Mouse (Mus musculus): Measurements from ENCODE around the gene Zbtb44. TPM values are rescaled to one million over a fixed set of nuclear protein-coding genes. Genes with fewer than 3 reads are reported as not detected.

The Zbtb44 gene
- polyA plus RNA-seq, 1 experiment from 2014 or later: 10.2 TPM

- Histone ChIP-seq H3K4me2 (ENCODE audit: low read length) (no peak overlapping the region), H3K4me3 (ENCODE audit: low read depth, low read length) (no peak overlapping the region), H3K27me3 (replicated peaks; ENCODE audit: control insufficient read depth, insufficient read depth, low read length) (no peaks in the 10 kb centered on the region), H3K4me1 (replicated peaks; ENCODE audit: control insufficient read depth, insufficient read depth, low read length) (peaks cover 6% of the 10 kb centered on the region; the same call in 1 of the 2 replicates), H3K27ac (ENCODE audit: low read depth) (no peak overlapping the region), H3K9me3 (ENCODE audit: control insufficient read depth, low read length) (no peaks in the 10 kb centered on the region), H3K36me3 (ENCODE audit: control insufficient read depth, insufficient read depth, low read length) (no peaks in the 10 kb centered on the region), H3K9ac (ENCODE audit: low read length) (no peak overlapping the region)
- ATAC-seq (replicated peaks; ENCODE audit: low FRiP score, low TSS enrichment, low read depth) (no peak), DNase-seq (ENCODE audit: low spot score) (no peak)
Observed at GRCm38 (mm10) chr9:31115586-31115985, 85.1 kb downstream of the Zbtb44 start.

DNA sequence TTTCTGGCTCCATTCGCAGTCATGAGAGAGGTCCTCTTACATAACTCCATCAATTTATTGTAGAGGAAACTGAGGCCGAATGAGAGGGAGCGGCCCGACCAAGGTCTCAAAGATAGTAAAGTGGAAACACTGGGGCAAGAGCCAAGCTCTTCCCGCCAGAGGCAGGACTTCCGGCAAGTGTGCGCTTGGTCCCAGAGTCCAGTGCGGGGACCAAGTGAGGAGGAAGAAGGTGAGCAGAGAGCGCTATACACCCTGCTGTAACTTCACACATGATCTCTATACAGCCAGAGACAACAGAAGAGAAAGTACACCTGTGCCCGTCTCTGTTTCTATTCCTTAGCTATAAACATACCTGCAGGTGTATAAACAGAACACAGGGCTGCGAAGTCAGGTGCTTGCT, 86.6 kb downstream of the Zbtb44 start:
- WGBS: 90% methylated on average over 11 of the region's 11 CpGs
- Histone ChIP-seq H3K36me3 (ENCODE audit: control insufficient read depth, insufficient read depth, low read length) (no peaks in the 10 kb centered on the region), H3K9ac (ENCODE audit: low read length) (no peak overlapping the region), H3K4me2 (ENCODE audit: low read length) (no peak overlapping the region), H3K4me3 (ENCODE audit: low read depth, low read length) (no peak overlapping the region), H3K27ac (ENCODE audit: low read depth) (no peak overlapping the region), H3K27me3 (replicated peaks; ENCODE audit: control insufficient read depth, insufficient read depth, low read length) (no peaks in the 10 kb centered on the region), H3K4me1 (replicated peaks; ENCODE audit: control insufficient read depth, insufficient read depth, low read length) (peaks cover 6% of the 10 kb centered on the region; the same call in 1 of the 2 replicates), H3K9me3 (ENCODE audit: control insufficient read depth, low read length) (no peaks in the 10 kb centered on the region)
- DNase-seq (ENCODE audit: low spot score): no peak
- ATAC-seq (replicated peaks; ENCODE audit: low FRiP score, low TSS enrichment, low read depth): no peak

DNA sequence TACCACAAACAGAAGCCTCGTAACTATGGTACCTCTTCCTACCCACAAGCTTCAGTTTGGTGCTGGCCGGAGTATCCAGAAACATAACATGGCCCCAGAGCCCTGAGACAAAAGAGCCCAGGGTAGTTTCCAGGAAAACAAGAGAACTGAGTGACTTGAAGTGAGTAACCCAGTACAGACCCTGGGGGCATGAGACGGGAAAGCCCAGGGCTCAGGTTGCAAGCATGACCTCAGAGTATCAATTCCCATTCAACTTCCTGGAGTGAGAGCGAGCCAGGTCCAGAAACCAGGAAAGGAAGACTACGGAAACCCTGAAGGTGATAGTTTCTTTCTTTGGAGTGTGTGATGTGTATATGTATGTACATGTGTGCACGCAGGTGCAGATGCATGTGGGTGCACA, 87.0 kb downstream of the Zbtb44 start:
- Histone ChIP-seq H3K36me3 (ENCODE audit: control insufficient read depth, insufficient read depth, low read length) (no peaks in the 10 kb centered on the region), H3K9me3 (ENCODE audit: control insufficient read depth, low read length) (no peaks in the 10 kb centered on the region), H3K27me3 (replicated peaks; ENCODE audit: control insufficient read depth, insufficient read depth, low read length) (no peaks in the 10 kb centered on the region), H3K9ac (ENCODE audit: low read length) (no peak overlapping the region), H3K4me2 (ENCODE audit: low read length) (no peak overlapping the region), H3K4me1 (replicated peaks; ENCODE audit: control insufficient read depth, insufficient read depth, low read length) (peaks cover 6% of the 10 kb centered on the region; the same call in 1 of the 2 replicates), H3K4me3 (ENCODE audit: low read depth, low read length) (no peak overlapping the region), H3K27ac (ENCODE audit: low read depth) (no peak overlapping the region)
- WGBS: 82% methylated on average over 6 of the region's 6 CpGs
- ATAC-seq (replicated peaks; ENCODE audit: low FRiP score, low TSS enrichment, low read depth): no peak
- no peak for DNase-seq (ENCODE audit: low spot score)

GRCm38 (mm10) chr9:31118520-31119298, 88.3 kb downstream of the Zbtb44 start:
- Histone ChIP-seq H3K9me3 (ENCODE audit: control insufficient read depth, low read length) (no peaks in the 10 kb centered on the region), H3K27me3 (replicated peaks; ENCODE audit: control insufficient read depth, insufficient read depth, low read length) (no peaks in the 10 kb centered on the region), H3K36me3 (ENCODE audit: control insufficient read depth, insufficient read depth, low read length) (no peaks in the 10 kb centered on the region), H3K9ac (ENCODE audit: low read length) (no peak overlapping the region), H3K4me2 (ENCODE audit: low read length) (no peak overlapping the region), H3K27ac (ENCODE audit: low read depth) (no peak overlapping the region), H3K4me1 (replicated peaks; ENCODE audit: control insufficient read depth, insufficient read depth, low read length) (peaks cover 6% of the 10 kb centered on the region; the same call in 1 of the 2 replicates), H3K4me3 (ENCODE audit: low read depth, low read length) (no peak overlapping the region)
- 28% methylated on average over 11 of the region's 11 CpGs for WGBS
- peak; percentile 71 for ATAC-seq (replicated peaks; ENCODE audit: low FRiP score, low TSS enrichment, low read depth)
- peak; percentile 56 for DNase-seq (ENCODE audit: low spot score)

- no peak for ATAC-seq (replicated peaks; ENCODE audit: low FRiP score, low TSS enrichment, low read depth)
- no peak overlapping the region for H3K4me3 ChIP-seq (ENCODE audit: low read depth, low read length)
- H3K9me3 ChIP-seq (ENCODE audit: control insufficient read depth, low read length): no peaks in the 10 kb centered on the region
Observed at GRCm38 (mm10) chr9:31119405-31119804, 89.0 kb downstream of the Zbtb44 start.

GRCm38 (mm10) chr9:31119882-31120532, 89.6 kb downstream of the Zbtb44 start:
- 37% methylated on average over 11 of the region's 11 CpGs for WGBS
- ATAC-seq (replicated peaks; ENCODE audit: low FRiP score, low TSS enrichment, low read depth) (no peak), DNase-seq (ENCODE audit: low spot score) (no peak)
- Histone ChIP-seq H3K9me3 (ENCODE audit: control insufficient read depth, low read length) (no peaks in the 10 kb centered on the region), H3K9ac (ENCODE audit: low read length) (no peak overlapping the region), H3K4me1 (replicated peaks; ENCODE audit: control insufficient read depth, insufficient read depth, low read length) (peaks cover 6% of the 10 kb centered on the region; the same call in 1 of the 2 replicates), H3K4me2 (ENCODE audit: low read length) (no peak overlapping the region), H3K4me3 (ENCODE audit: low read depth, low read length) (no peak overlapping the region), H3K27me3 (replicated peaks; ENCODE audit: control insufficient read depth, insufficient read depth, low read length) (no peaks in the 10 kb centered on the region), H3K27ac (ENCODE audit: low read depth) (no peak overlapping the region), H3K36me3 (ENCODE audit: control insufficient read depth, insufficient read depth, low read length) (no peaks in the 10 kb centered on the region)

More at GRCm38 (mm10) chr9:31119405-31119804, 89.0 kb downstream of the Zbtb44 start:
- Histone ChIP-seq H3K27me3 (replicated peaks; ENCODE audit: control insufficient read depth, insufficient read depth, low read length) (no peaks in the 10 kb centered on the region), H3K27ac (ENCODE audit: low read depth) (no peak overlapping the region), H3K4me1 (replicated peaks; ENCODE audit: control insufficient read depth, insufficient read depth, low read length) (peaks cover 6% of the 10 kb centered on the region; the same call in 1 of the 2 replicates), H3K36me3 (ENCODE audit: control insufficient read depth, insufficient read depth, low read length) (no peaks in the 10 kb centered on the region), H3K4me2 (ENCODE audit: low read length) (no peak overlapping the region), H3K9ac (ENCODE audit: low read length) (no peak overlapping the region)
- 65% methylated on average over 5 of the region's 5 CpGs for WGBS
- DNase-seq (ENCODE audit: low spot score): no peak

DNA sequence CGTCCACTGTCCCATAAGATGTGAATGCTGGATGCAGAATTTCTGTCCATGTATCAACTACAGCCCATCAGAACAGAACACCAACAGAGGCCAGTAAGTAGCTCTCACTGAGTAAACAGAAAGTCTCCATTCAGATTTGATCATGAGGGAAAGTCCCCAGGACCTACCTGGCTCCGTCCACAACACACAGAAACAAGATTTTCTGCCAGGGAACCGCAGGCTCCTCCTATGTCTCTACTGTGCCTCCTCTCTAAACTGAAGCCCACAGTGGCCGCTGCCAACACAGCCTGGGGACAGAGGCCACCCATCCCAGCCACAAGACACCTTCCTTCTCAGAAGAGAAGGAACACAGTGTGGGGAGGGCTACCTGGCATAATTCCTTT, 90.1 kb downstream of the Zbtb44 start:
- H3K4me3 ChIP-seq (ENCODE audit: low read depth, low read length): no peak overlapping the region
- DNase-seq (ENCODE audit: low spot score) (no peak), ATAC-seq (replicated peaks; ENCODE audit: low FRiP score, low TSS enrichment, low read depth) (no peak)
- no peak overlapping the region for H3K4me2 ChIP-seq (ENCODE audit: low read length)
- no peaks in the 10 kb centered on the region for H3K36me3 ChIP-seq (ENCODE audit: control insufficient read depth, insufficient read depth, low read length)
- peaks cover 6% of the 10 kb centered on the region; the same call in 1 of the 2 replicates for H3K4me1 ChIP-seq (replicated peaks; ENCODE audit: control insufficient read depth, insufficient read depth, low read length)
- H3K27me3 ChIP-seq (replicated peaks; ENCODE audit: control insufficient read depth, insufficient read depth, low read length): no peaks in the 10 kb centered on the region
- no peaks in the 10 kb centered on the region for H3K9me3 ChIP-seq (ENCODE audit: control insufficient read depth, low read length)
- 40% methylated on average over 4 of the region's 4 CpGs for WGBS
- H3K9ac ChIP-seq (ENCODE audit: low read length): no peak overlapping the region
- no peak overlapping the region for H3K27ac ChIP-seq (ENCODE audit: low read depth)

DNA sequence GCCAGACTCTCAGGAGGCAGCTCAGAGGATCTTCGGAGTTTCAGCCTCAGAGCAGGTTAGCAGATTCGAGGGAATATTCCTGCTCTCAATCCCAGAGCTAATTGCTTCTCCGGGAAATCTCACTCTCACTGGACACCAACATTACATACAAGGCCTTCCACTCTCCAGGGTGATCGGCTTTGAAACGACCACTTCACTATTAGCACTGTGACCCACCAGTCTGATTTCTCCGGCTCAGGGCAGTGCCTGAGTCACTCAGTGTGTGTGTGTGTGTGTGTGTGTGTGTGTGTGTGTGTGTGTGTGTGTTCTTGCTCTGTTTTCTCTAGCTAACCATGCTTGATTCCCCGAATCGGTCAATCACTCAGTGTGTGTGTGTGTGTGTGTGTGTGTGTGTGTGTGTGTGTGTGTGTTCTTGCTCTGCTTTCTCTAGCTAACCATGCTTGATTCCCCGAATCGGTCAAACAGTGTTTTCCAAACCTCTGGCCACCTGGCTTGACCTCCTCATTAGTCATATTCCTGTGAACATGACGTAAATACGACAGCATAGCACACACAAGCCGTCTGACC, 92.1 kb downstream of the Zbtb44 start:
- no peak overlapping the region for H3K4me2 ChIP-seq (ENCODE audit: low read length)
- WGBS: 64% methylated on average over 13 of the region's 13 CpGs
- no peaks in the 10 kb centered on the region for H3K27me3 ChIP-seq (replicated peaks; ENCODE audit: control insufficient read depth, insufficient read depth, low read length)
- no peaks in the 10 kb centered on the region for H3K9me3 ChIP-seq (ENCODE audit: control insufficient read depth, low read length)
- ATAC-seq (replicated peaks; ENCODE audit: low FRiP score, low TSS enrichment, low read depth): no peak
- no peak overlapping the region for H3K4me3 ChIP-seq (ENCODE audit: low read depth, low read length)
- no peak overlapping the region for H3K27ac ChIP-seq (ENCODE audit: low read depth)
- DNase-seq (ENCODE audit: low spot score): no peak
- peaks cover 6% of the 10 kb centered on the region; the same call in 1 of the 2 replicates for H3K4me1 ChIP-seq (replicated peaks; ENCODE audit: control insufficient read depth, insufficient read depth, low read length)
- H3K36me3 ChIP-seq (ENCODE audit: control insufficient read depth, insufficient read depth, low read length): no peaks in the 10 kb centered on the region
- H3K9ac ChIP-seq (ENCODE audit: low read length): no peak overlapping the region

Measured in intestine, embryonic 14.5 days (tissue).